Mouse (Mus musculus): ENCODE measurements at regions not wholly inside any gene's neighbourhood (a gene's known extent, or its start where the extent isn't known, plus 50 kb on each side); places are given as distances from the start of the nearest gene placed in this dataset.

GRCm38 (mm10) chr9:116468569-116469250, 293.6 kb upstream of the Tgfbr2 start:
- no peak for TF ChIP-seq EP300 (IDR thresholded peaks at IDR 0.05; ENCODE audit: low read length)
- TF ChIP-seq CTCF (conservative IDR thresholded peaks at IDR 0.05 in 1 of 2, IDR thresholded peaks at IDR 0.05 in 1 of 2; ENCODE audit: low read depth in 2 of 2, low read length in 2 of 2) = no peak
- no peak for TF ChIP-seq MAX (IDR thresholded peaks at IDR 0.05; ENCODE audit: low read length)
- no peak for TF ChIP-seq POLR2A (IDR thresholded peaks at IDR 0.05; ENCODE audit: low read depth, low read length)
- no peak for TF ChIP-seq MXI1 (IDR thresholded peaks at IDR 0.05; ENCODE audit: low read depth, low read length)
- TF ChIP-seq E2F4 (IDR thresholded peaks at IDR 0.05; ENCODE audit: insufficient replicate concordance, low read depth, low read length) = no peak
- TF ChIP-seq NRF1 (IDR thresholded peaks at IDR 0.05; ENCODE audit: low read depth, low read length) = no peak
- no peak for TF ChIP-seq POLR2AphosphoS2 (IDR thresholded peaks at IDR 0.05; ENCODE audit: low read depth, low read length)
- TF ChIP-seq ZNF384 (IDR thresholded peaks at IDR 0.05; ENCODE audit: low read depth, low read length) = no peak
- TF ChIP-seq ELF1 (IDR thresholded peaks at IDR 0.05; ENCODE audit: low read depth, low read length) = no peak
- no peak for TF ChIP-seq HCFC1 (IDR thresholded peaks at IDR 0.05; ENCODE audit: low read depth, low read length)
- TF ChIP-seq SMC3 (IDR thresholded peaks at IDR 0.05; ENCODE audit: low read depth, low read length) = no peak
